Mouse (Mus musculus) forelimb bud, embryonic 11.5 days (tissue): ENCODE data around the gene Kdm2a.
"Not testable (repeated sequence)": the region's sequence is repeated elsewhere in the genome, so short reads cannot be mapped to it uniquely, and the experiment has no call there.

Source experiments
- DNase-seq: peaks from one replicate; pipeline ENCODE4 v3.0.0-alpha.2; 2012; ENCODE audit warnings: low read depth, low spot score

Kdm2a gene

DNA sequence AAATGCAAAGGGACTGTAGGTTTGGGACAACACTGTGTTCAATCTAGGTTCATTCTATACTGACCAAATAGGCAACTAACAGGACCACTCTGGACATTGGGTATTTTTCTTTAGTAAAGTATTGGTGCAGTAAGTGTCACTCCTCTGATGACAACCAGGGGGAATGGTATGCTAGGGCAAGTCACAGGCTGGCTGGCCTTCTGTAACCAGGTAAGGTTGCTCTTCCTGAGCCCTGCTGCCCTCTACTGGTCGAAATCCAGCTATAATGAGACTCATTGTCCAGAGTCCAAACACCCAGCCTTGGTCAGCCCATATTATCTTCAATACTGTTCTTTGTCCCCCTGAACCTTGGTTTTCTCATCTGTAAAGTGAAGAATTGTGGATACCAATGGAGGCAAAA is 19.1 kb upstream of the Kdm2a start:
- DNase-seq: peak; percentile 56

DNA sequence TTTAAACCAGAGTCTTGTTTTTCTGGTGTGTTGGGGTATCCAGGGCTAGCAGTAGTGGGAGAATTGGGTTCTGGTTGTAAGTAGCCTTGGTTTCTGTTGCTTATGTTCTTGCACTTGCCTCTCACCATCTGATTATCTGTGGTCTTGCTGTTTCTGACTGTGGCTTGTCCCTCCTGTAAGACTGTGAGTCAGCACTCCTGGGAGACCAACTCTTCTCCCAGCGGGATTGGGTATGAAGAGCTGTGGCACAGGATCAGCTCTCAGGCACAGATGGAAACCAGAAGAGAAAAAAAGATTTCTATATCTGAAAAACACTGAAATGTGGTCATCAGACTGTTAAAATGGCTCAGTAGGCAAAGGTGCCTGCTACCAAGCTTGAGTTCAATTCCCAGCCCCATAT is 16.5 kb upstream of the Kdm2a start:
- DNase-seq: no peak

DNA sequence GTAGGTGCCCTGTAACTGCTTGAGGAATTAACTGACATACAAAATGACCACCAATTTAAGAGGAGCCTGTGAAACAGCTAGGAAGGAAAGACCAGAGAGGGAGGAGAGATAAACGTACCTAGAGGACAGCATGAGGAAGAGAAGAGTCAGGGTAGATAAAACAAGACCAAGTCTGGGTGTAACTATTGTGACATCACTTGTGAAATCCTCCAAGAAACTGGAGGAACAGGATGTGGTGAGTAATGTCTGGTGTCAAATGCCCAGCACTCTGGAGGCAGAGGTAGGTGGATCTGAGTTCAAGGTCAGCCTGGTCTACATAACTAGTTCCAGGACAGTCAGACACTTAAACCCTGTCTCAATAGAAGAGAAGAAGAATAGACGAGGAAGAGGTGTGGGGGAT is 11.0 kb upstream of the Kdm2a start:
- DNase-seq: no peak

DNA sequence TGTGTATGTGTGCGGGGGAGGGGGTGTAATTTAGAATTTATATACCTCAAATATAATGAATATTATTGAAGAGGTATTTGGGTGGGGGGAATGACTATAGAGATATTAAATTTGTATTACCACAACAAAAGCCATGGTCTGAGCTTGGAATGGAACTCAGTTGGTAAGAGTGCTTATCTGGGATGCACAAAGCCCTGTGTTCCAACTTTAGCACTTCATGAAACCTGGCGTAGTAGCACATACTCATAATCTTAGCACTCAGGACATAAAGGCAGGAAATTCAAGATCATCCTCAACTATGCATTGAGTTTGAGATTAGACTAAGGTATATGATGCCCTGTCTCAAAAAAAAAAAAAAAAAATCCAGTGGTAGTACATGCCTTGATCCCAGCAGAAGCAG is 6.8 kb upstream of the Kdm2a start:
- no peak for DNase-seq

DNA sequence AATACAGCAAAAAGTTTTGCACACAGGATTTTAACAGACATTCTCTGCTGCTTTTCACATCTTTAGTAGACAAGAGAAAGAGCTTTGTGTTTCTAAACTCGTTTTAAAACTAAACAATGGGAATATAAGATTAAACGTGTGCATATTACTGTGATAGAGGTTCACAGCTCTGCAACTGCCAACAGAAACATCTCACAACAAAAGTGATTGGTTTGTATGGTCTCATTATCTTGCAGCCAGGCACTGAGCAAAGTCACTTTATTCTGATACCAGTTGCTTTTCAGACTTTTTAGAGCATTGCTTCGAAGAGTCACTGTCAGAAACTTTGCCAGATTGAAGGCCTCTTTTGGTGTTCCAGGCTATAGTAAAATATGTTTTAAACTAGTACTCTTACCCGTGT is 874 bp upstream of the Kdm2a start:
- DNase-seq: no peak

DNA sequence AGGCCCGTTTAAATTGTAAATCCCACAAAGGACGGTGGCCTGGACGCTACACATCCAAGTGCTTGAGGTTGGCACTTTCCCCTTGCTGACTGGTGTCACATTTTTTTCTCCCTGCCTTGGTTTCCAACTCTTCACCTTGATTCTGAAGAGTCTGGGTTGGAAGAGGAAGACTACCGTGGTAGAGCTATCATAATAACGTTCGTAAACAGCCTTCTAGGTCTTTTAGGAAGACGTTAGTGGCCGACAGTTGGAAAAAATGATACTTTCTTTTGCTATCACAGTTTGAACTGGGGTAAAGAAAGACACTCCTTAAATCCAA is 504 bp upstream of the Kdm2a start:
- peak; percentile 41 for DNase-seq

DNA sequence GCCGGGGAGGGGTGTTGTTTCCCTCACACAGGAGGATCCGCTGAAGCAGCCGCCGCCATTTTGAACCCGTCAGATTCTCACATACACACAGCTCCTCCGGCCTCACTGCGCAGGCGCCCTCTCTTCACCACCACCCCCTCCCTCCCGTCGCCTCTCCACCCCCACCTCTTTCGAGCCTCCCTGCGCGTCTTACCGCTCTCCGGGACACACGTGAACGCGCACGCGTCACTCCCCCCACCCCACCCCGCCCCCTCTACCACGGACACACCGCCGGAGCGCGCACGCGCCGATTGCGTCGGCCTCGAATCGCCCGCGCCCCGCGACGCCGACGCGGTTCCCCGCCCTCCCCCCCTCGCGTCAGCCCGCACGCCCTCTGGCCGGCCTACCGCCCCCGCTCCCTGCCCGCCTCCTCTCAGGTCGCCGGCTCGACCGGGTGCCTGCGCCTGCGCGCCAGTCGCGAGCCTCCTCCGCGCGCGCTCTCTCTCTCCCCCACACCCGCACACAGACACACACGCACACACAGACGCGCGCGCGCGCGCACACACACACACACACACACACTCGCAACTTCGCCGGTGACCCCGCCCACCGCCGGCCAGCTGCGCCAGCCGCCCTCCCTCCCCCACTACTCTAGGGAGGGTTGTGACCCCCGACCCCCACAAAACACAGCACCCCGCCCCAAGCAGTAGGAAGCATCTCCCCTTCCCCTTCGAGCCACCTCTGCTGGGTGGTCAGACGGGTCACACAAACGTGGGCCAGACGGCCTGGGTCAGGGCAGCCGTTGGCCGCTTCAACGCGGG is 887 bp downstream of the Kdm2a start:
- peak; percentile 98 for DNase-seq

DNA sequence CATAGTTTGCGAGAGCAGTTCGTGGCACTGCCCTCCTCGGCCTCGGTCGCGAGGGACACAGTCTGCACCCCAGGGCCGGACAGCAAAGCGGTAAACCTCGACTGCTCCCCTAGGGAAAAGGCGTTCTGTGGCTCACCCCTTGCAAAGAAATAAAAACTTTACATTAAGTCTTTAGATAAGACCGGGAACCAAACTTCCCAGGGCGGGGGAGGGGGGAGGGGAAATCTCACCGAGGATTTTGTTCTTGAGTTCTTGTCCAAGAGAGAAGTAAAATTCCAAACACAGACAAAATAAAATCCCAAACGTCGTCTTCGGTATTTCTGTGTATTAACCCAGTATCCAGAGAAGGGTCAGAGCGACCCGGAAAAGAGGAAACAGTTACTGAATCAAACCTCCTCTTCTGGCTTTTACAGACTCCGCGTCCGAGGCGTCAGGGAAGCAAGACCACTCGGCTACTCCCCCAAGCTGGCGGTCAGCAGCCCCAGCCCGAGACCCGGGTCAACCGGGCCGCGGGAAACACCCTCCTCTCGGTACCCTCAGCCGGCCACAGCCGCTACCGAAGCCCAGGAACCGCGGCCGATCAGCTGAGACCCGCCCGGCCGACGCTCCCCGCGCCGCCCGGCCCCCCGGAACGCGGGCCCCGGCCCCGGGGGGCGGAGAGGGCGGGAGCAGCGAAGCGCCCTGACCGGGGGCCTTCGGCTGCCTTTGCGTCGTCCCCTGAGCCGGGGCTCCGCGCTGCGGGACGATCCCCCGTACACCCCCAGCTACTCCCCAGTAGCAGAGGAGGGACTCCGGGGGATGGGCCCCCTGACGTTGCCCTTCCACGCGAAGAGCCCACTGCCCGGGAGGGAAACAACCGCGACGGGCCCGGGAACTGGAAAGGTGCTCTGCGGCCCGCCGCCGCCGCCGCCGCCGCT is 1.7 kb downstream of the Kdm2a start:
- no peak for DNase-seq

DNA sequence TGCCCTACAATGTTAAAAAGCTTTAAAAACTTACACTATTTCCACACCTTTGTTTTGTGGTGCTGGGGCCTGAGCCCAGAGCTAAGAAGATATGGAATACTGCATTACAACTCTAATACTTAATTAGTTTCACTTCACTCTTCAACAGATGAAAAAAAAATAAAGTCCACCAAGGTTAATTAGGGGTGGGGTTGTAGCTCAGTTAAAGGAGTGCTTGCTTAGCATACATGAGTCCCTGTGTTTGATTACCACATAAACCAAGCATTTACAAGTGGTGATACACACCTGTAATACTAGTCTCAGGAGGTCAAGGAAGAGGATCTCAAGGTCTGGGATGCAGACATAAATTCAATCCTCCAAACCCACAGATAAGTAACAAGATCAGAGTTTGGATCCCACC is 10.8 kb downstream of the Kdm2a start:
- DNase-seq: no peak

DNA sequence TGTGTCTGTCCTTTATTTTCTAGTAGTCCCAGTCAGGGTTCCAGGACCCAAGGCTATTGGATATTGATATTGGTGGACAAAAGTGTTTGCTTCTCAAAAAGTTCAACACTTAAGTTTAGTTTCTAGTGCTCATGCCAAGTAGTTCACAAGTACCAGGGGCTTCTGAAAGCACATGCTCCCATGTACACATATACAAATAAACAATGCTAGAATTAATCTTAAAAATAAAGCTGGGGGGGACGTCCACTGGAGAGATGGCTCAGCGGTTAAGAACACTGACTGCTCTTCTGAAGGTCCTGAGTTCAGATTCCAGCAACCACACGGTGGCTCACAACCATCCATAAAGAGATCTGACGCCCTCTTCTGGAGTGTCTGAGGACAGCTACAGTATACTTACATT is 13.1 kb downstream of the Kdm2a start:
- no peak for DNase-seq

DNA sequence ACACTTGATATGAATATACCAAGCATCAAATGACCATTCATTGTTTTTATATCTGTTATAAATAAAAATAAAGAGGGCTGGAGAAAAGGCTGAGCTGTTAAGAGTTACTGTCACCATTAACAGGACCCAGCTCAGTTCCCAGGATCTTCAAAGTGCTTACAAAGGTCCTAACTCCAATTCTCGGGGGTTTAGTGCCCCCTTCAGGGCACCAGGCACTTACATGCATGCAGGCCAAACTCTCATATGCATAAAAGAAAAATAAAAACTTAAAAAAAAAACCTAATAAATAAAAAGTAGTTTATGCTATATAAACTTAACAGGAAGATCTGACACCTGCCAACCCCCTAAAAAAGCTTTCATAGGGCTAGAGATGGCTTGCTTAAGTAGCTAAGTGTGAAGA is 13.8 kb downstream of the Kdm2a start:
- DNase-seq: no peak

DNA sequence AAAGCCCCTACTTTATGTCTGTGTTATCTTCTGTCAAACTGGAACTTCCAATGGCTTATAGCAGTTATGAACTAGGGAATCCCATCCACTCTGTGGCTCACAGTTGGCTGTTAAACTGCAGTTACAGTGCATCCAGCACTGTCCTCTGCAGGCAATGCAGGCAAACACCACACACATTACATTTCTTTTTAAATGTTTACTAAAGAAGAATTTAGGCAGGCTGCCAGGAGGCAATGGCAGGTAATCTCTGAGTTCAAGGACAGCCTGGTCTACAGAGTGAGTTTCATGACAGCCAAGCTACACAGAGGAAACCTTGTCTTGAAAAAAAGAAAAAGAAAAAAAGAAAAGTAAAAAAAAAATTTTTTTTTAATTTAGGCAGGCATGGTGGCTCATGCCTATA is 14.8 kb downstream of the Kdm2a start:
- no peak for DNase-seq

DNA sequence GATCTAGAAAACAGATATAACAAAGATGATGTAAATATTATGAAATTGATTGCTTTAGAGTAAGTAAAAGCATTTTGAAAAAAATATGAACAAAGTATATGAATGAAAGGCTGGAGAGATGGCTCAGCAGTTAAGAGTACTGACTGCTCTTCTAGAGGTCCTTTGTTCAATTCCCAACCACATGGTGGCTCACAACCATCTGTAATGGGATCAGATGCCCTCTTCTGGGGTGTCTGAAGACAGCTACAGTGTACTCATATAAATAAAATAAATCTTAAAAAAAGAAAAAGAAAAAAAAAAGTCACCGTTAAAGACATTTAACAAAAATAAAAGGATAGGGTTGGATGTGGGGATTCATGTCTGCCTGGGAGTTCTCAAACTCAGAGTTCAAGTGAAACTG is 15.8 kb downstream of the Kdm2a start:
- DNase-seq: not testable (repeated sequence)

DNA sequence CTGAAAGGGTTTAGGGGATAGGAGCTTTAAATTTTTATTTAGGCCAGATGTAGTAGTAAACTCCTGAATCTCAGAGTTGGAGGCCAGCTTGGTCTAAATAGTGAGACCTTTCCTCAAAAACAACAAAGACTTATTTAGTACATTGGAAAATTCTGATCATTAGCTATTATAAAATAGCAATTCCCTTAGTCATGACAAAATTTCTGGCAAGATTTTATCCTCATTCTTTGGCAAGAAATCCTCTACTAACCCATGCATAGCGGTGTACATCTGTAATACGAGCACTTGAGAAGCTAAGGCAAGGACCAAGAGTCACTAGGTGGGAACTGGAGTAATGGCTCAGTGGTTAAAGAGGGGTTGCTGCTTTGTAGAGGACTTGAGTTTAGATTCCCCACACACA is 27.4 kb downstream of the Kdm2a start:
- no peak for DNase-seq

DNA sequence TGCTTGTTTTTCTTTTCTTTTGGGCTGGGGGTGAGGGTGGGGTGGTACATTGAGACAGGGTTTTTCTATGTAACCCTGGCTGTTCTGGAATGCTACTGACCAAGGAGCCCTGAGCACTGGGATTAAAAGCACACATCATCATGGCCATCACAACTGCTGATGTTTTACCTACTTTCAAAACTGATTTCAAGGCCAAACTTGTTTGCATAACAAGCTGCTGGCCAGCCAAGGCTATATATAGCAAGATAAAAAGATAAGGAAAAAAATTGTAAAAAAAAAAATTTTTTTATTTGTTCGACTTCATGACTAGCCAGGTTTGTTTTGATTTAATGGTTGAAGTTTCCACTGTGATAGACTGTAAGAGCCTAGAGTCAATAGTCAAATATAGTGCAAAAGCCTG is 27.8 kb downstream of the Kdm2a start:
- no peak for DNase-seq

DNA sequence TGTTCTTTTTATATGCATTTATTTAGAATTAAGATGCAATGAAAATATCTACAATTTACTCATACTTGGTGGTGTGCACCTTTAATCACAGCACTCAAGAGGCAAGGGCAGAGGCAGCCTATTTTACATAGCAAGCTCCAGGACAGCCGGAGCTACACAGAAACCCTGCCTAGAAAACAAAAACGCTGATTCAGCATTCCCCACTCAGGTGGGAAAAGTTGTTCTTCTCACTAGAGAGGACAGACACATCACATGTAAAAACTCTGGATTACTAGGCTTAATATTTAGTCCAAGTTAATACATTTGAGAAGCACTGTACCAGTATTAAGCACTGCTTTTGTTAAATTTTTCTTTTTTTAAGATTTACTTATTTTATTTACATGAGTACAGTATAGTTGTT is 48.6 kb downstream of the Kdm2a start:
- no peak for DNase-seq

DNA sequence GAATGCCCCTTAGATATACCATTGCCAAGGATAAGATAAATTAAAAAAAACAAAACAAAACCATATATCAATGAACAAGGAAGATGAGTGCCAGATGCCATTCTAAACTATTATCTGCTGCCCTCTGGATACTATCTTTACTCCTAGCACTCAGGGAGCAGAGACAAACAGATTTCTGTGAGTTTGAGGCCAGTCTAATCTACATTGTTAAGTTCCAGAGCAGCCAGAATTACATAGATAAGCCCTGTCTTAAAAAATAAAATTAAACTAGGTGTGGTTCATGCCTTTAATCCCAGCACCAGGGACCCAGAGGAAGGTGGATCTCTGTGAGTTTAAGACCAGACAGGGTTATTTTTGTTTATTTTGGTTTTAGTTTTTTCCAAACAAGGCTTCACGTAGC is 51.6 kb downstream of the Kdm2a start:
- DNase-seq: no peak

DNA sequence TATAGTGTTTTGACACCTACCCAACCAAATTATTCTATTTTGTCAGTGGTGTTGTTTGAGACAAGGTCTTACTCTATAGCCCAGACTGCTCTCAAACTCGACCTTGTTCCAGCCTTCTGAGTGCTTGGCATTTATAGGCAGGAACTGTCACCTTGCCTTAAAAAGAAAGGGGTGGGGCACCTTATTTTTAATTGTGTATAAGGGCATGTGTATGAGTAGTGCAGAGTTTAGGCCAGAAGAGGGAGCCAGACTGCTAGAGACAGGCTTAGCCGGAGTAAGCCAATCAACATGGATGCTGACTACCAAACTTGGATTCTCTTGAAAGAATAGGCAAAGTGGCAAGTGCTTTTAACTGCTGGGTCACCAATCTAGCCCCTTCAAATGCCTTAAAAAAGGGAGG is 59.9 kb downstream of the Kdm2a start:
- peak; percentile 66 for DNase-seq

DNA sequence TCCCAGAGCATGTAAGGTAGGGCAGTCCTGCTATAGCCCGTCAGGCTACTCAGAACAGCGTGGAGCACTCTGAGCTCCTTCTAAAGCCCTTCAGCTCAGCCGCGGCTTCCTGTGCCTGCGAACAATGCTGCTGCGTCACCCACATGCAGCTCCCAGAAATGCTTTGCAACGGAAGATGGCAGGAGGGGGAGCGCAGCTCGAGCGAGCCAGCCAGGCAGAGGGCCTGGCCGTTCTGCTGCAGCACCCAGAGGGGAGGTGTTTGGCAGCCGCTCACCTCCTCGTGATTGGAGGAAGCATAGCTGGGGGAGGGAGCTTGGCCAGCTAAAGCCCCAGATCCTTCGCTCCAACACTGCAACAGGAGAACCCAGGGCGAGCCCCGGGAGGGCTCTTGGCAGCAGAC is 64.3 kb downstream of the Kdm2a start:
- peak; percentile 97 for DNase-seq

DNA sequence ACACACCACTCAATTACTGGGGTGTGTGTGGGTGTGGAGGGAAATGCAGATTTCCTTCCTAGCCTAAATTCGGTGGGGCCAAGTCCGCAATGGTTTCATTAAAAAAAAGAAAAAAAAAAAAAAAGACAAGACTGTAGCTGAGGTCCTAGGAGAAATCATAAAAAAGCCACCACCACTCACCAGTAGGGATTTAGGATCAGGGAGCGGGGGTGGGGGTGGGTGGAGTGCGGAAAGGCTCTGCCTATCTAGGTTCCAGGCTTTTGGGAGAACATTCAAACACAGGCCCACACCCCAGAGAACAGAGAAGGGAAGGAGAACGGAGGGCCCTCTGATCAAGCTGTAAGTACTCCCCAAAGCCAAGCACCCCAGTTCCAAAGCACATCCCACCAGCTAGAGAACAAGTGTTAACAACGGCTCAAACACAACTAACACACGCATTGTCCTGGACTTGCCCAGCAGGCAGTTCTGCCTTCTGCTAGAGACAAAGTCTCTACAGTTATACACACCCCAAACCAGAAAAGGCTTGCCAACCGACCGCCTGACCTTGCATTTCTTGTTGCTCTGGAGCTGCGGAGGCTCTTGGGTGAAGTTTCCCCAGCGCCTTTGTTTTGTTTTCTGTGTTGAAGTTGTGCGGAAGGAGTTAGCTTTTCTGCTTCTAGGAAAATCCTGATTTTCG is 64.8 kb downstream of the Kdm2a start:
- DNase-seq: no peak

DNA sequence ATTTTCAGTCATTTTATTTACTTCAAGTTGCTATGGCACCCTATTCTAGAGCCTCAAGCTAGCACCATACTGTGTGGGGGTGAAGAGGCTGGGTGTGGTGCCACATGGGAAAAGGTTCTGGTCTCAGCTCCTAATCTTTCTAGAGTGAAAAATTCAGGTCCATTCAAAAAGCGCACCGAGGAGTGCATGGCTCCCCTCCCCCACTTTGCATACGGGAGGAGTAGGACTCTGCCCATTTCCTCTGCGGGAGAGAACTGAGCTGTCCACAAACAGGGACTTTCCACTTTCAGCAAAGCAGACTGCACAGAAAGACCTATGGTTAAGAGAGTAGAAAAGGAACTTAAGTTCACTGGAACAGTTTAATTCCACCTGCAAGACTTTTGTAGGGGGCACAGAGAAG is 65.4 kb downstream of the Kdm2a start:
- DNase-seq: peak; percentile 38

DNA sequence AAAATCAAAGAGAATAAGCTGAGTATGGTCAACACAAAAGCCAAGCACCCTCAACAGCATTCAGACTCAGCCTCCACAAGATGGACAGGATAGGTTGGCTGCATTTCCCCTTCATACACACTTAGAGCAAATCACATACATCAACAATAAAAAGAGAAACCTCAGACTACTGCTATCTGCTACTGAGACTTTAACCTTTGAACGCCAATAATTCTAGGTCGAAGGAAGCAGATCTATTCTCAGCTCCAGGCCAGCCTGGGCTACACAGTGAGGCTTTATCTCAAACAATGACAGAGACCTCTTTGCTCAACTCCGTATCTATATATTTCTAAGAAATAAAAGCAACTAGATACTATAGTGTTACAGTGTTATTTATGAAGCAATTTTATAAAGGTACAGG is 66.8 kb downstream of the Kdm2a start:
- no peak for DNase-seq

DNA sequence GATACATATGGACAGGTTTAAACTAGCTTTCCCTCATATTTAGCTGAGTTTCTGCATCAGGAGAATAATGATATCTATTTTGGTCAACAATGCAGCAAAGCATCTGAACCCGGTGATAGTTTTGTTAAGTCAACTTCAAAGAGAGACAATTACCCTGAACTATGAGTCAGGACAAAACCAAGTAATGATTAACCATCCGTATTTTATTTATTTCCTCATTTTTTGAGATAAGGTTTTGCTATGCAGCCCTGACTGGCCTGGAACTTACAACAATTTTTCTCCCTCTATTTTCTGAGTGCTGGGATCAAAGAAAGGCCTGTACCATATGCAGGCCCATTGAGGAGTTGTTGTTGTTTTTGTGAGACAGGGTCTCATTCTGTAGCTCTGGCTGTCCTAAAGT is 67.5 kb downstream of the Kdm2a start:
- DNase-seq: no peak
